8 mouse cellular contexts compared by ENCODE assay signal in genomic region chr5:105731173-105731626, GRCm38 (mm10). TPM values are rescaled to one million over a fixed set of nuclear protein-coding genes. Genes with fewer than 3 reads are reported as not detected.
DNase-seq lines count a peak whose midpoint lies in the region; ATAC-seq and TF ChIP-seq lines count a peak whose summit lies in the region.

No protein-coding gene starts in this region.

- no peak for TF ChIP-seq EP300 in stomach, postnatal 0 days (optimal IDR thresholded peaks at IDR 0.05)

- TF ChIP-seq CTCF in stomach, postnatal 0 days (IDR thresholded peaks at IDR 0.05; ENCODE audit: low read depth), result no peak

- H3K27me3 ChIP-seq in embryonic facial prominence, embryonic 10.5 days (replicated peaks; ENCODE audit: low read depth, poor library complexity, severe bottlenecking), result peaks cover 17% of the 10 kb centered on the region; the same call in 1 of the 2 replicates
- no peaks in the 10 kb centered on the region for H3K27me3 ChIP-seq in hindbrain, embryonic 14.5 days (ENCODE audit: control insufficient read depth, insufficient read depth, low read length)
- no peaks in the 10 kb centered on the region for H3K27me3 ChIP-seq in stomach, postnatal 0 days (ENCODE audit: control insufficient read depth, insufficient read depth, low read length)

- 37% methylated on average over 16 of the region's 16 CpGs for whole genome bisulfite sequencing in embryonic facial prominence, embryonic 10.5 days
- 40% methylated on average over 16 of the region's 16 CpGs for WGBS in hindbrain, embryonic 14.5 days
- 28% methylated on average over 16 of the region's 16 CpGs for WGBS in stomach, postnatal 0 days

- 0 out of 2 replicates have a peak, but pooled peaks cover 5% of the 10 kb centered on the region for H3K9me3 ChIP-seq in embryonic facial prominence, embryonic 10.5 days
- no peaks in the 10 kb centered on the region for H3K9me3 ChIP-seq in hindbrain, embryonic 14.5 days (ENCODE audit: control insufficient read depth, low read length)
- H3K9me3 ChIP-seq in stomach, postnatal 0 days (ENCODE audit: control insufficient read depth, low read length), result no peaks in the 10 kb centered on the region

- H3K27ac ChIP-seq in embryonic facial prominence, embryonic 10.5 days (replicated peaks), result no peak overlapping the region
- H3K27ac ChIP-seq in hindbrain, embryonic 14.5 days, result no peak overlapping the region
- H3K27ac ChIP-seq in stomach, postnatal 0 days (replicated peaks), result peak overlapping the region; percentile 67

- no peak overlapping the region for H3K9ac ChIP-seq in hindbrain, embryonic 14.5 days
- H3K9ac ChIP-seq in stomach, postnatal 0 days (ENCODE audit: low read length), result peak overlapping the region; percentile 72

- peak overlapping the region; percentile 91 for H3K4me2 ChIP-seq in hindbrain, embryonic 14.5 days (replicated peaks)
- H3K4me2 ChIP-seq in stomach, postnatal 0 days (replicated peaks; ENCODE audit: low read depth), result peak overlapping the region; percentile 90

- H3K4me3 ChIP-seq in embryonic facial prominence, embryonic 10.5 days, result peak overlapping the region; percentile 64
- 0 out of 2 replicates have a peak overlapping the region, but pooled peaks have one; percentile 39 for H3K4me3 ChIP-seq in hindbrain, embryonic 14.5 days (replicated peaks; ENCODE audit: low read length)
- peak overlapping the region; percentile 58 for H3K4me3 ChIP-seq in stomach, postnatal 0 days (ENCODE audit: low read depth, low read length)

- no peak for ATAC-seq in hindbrain, embryonic 14.5 days (ENCODE audit: low FRiP score)
- ATAC-seq in stomach, postnatal 0 days (ENCODE audit: low FRiP score, low TSS enrichment), result peak; percentile 78

- intact Hi-C loops in left cerebral cortex, postnatal 4 days (cut with DNase I), result no loop called here

- peak; percentile 49 to 71 for DNase-seq in lung, adult 18-20 months
- DNase-seq in lung, postnatal 14 days, result no peak
- no peak for DNase-seq in embryonic facial prominence, embryonic 10.5 days (ENCODE audit: low spot score)
- no peak for DNase-seq in hindbrain, embryonic 14.5 days (ENCODE audit: low spot score)
- DNase-seq in lung, postnatal 25 days (ENCODE audit: low spot score), result peak; percentile 59
- DNase-seq in stomach, postnatal 0 days (ENCODE audit: low spot score), result peak; percentile 66
- DNase-seq in left cerebral cortex, postnatal 4 days, result no peak
- no peak for DNase-seq in right cerebral cortex, postnatal 4 days

- H3K36me3 ChIP-seq in embryonic facial prominence, embryonic 10.5 days (replicated peaks), result peaks cover 45% of the 10 kb centered on the region
- H3K36me3 ChIP-seq in hindbrain, embryonic 14.5 days (replicated peaks; ENCODE audit: control insufficient read depth, insufficient read depth), result peaks cover 10% of the 10 kb centered on the region; the same call in 1 of the 2 replicates
- no peaks in the 10 kb centered on the region for H3K36me3 ChIP-seq in stomach, postnatal 0 days (ENCODE audit: control insufficient read depth, insufficient read depth, low read length)

- peaks cover 29% of the 10 kb centered on the region for H3K4me1 ChIP-seq in embryonic facial prominence, embryonic 10.5 days
- H3K4me1 ChIP-seq in hindbrain, embryonic 14.5 days (replicated peaks; ENCODE audit: control insufficient read depth, insufficient read depth, low read length), result peaks cover 16% of the 10 kb centered on the region
- no peaks in the 10 kb centered on the region for H3K4me1 ChIP-seq in stomach, postnatal 0 days (replicated peaks; ENCODE audit: control insufficient read depth, insufficient read depth)

RNA-seq across cellular contexts. Expression of gene Lrrc8d, which starts 31.4 kb away (rescaled TPM):
- polyA plus RNA-seq in embryonic facial prominence, embryonic 10.5 days (2016; fragmentation: Nextera tagmentation; extraction: Ambion mirVana), result 22.2 TPM in 2 replicates
- polyA plus RNA-seq in hindbrain, embryonic 14.5 days (2014; fragmentation: Nextera tagmentation; extraction: Ambion mirVana), result 38.4 and 40.3 TPM in 2 replicates
- 10.2 and 10.7 TPM in 2 replicates for polyA plus RNA-seq in stomach, postnatal 0 days (2015; fragmentation: Nextera tagmentation; extraction: Ambion mirVana)
- total RNA-seq in left cerebral cortex, postnatal 4 days (2021), result 10 to 100 TPM; 60.2 to 62.3 TPM

Comparison
In these comparisons a context has a peak if more than half of its experiments do, and no peak if none do; other contexts are left out.
1. DNase-seq: peak in lung, adult 18-20 months (2 of 2), lung, postnatal 25 days (single experiment) and stomach, postnatal 0 days (single experiment); none in lung, postnatal 14 days (single experiment), embryonic facial prominence, embryonic 10.5 days (single experiment), hindbrain, embryonic 14.5 days (single experiment), left cerebral cortex, postnatal 4 days (single experiment) and right cerebral cortex, postnatal 4 days (single experiment).
2. Peak in every context shown above with its lines, with median percentiles within 50 percentile points of each other: H3K4me3 ChIP-seq.